Mouse (Mus musculus) heart, embryonic 11.5 days (tissue): Measurements from ENCODE around the gene 4930524B15Rik. TPM values are rescaled to one million over a fixed set of nuclear protein-coding genes. Genes with fewer than 3 reads are reported as not detected.

ENCODE experiments used
- ATAC-seq: fragments of 200-750 bp; cut with Nextera tagmentation; replicated peaks from 2 replicates; pipeline ENCODE4 v1.8.0; 2017; ENCODE audit warnings: moderate library complexity; ENCODE audit not compliant: insufficient number of reproducible peaks, low FRiP score, low TSS enrichment
- H3K27ac ChIP-seq: fragments of 300-500 bp; sonication (generic); 2 replicates; pipeline ENCODE4 v1.5.1; 2014; ENCODE audit warnings: mild to moderate bottlenecking, low read depth, low read length
- H3K27me3 ChIP-seq: fragments of 300-500 bp; sonication (generic); 2 replicates; pipeline ENCODE4 v1.6.1; 2014; ENCODE audit warnings: mild to moderate bottlenecking, low read length, mixed read lengths; ENCODE audit not compliant: control insufficient read depth, insufficient read depth
- H3K36me3 ChIP-seq: fragments of 300-500 bp; sonication (generic); 2 replicates; pipeline ENCODE4 v1.6.1; 2014; ENCODE audit warnings: mild to moderate bottlenecking, low read length, moderate library complexity, mixed read lengths; ENCODE audit not compliant: control insufficient read depth, insufficient read depth
- H3K4me1 ChIP-seq: fragments of 300-500 bp; sonication (generic); 2 replicates; pipeline ENCODE4 v1.6.1; 2014; ENCODE audit warnings: low read length; ENCODE audit not compliant: control insufficient read depth, insufficient read depth
- H3K4me2 ChIP-seq: fragments of 300-500 bp; sonication (generic); 2 replicates; pipeline ENCODE4 v1.6.1; 2014; ENCODE audit warnings: mild to moderate bottlenecking, moderate library complexity
- H3K4me3 ChIP-seq: fragments of 300-500 bp; sonication (generic); 2 replicates; pipeline ENCODE4 v1.5.1; 2014; ENCODE audit warnings: low read depth, low read length
- H3K9ac ChIP-seq: fragments of 300-500 bp; sonication (generic); 2 replicates; pipeline ENCODE4 v1.6.1; 2014; ENCODE audit warnings: mild to moderate bottlenecking, low read depth, low read length, moderate library complexity
- H3K9me3 ChIP-seq: fragments of 300-500 bp; sonication (generic); replicated peaks from 2 replicates; pipeline ENCODE4 v1.6.1; 2016; ENCODE audit warnings: low read length; ENCODE audit not compliant: control insufficient read depth
- WGBS: fragments of 180-500 bp; shearing (Covaris S2); extraction: QIAGEN DNeasy Blood & Tissue Kit; methylation state at CpG from one replicate; pipeline ENCODE4 v1.1.7; 2014; ENCODE audit not compliant: insufficient replicate concordance; 5-methylcytosine and 5-hydroxymethylcytosine counted together
- polyA plus RNA-seq: library from polyadenylated mRNA; unstranded; fragments of >200 nt; fragmentation: Nextera tagmentation; extraction: Ambion mirVana; gene quantifications from 2 replicates; pipeline ENCODE4 v1.2.1, GENCODE M21; 2014

The 4930524B15Rik gene
- polyA plus RNA-seq, 1 experiment from 2014 or later: 0.26 TPM

GRCm38 (mm10) chr11:32013561-32013960 is 48.2 kb downstream of the 4930524B15Rik start:
- WGBS: 83% methylated on average over 1 of the region's 1 CpGs
- no peak overlapping the region for H3K4me3 ChIP-seq
- no peaks in the 10 kb centered on the region for H3K9me3 ChIP-seq
- H3K4me1 ChIP-seq: peaks cover 4% of the 10 kb centered on the region; the same call in 1 of the 2 replicates
- H3K27me3 ChIP-seq: no peaks in the 10 kb centered on the region
- H3K36me3 ChIP-seq: no peaks in the 10 kb centered on the region
- H3K9ac ChIP-seq: no peak overlapping the region
- no peak overlapping the region for H3K4me2 ChIP-seq
- ATAC-seq: no peak
- no peak overlapping the region for H3K27ac ChIP-seq

GRCm38 (mm10) chr11:32018201-32018600 is 52.8 kb downstream of the 4930524B15Rik start:
- no peaks in the 10 kb centered on the region for H3K36me3 ChIP-seq
- no peak for ATAC-seq
- H3K9me3 ChIP-seq: no peaks in the 10 kb centered on the region
- no peak overlapping the region for H3K9ac ChIP-seq
- H3K4me3 ChIP-seq: no peak overlapping the region
- 47% methylated on average over 4 of the region's 4 CpGs for WGBS
- no peaks in the 10 kb centered on the region; the same call in 1 of the 2 replicates for H3K27me3 ChIP-seq
- no peak overlapping the region for H3K27ac ChIP-seq
- no peak overlapping the region for H3K4me2 ChIP-seq
- no peaks in the 10 kb centered on the region for H3K4me1 ChIP-seq

GRCm38 (mm10) chr11:32020031-32020965 is 54.9 kb downstream of the 4930524B15Rik start:
- no peak overlapping the region for H3K9ac ChIP-seq
- 40% methylated on average over 8 of the region's 8 CpGs for WGBS
- H3K36me3 ChIP-seq: no peaks in the 10 kb centered on the region
- no peak overlapping the region for H3K27ac ChIP-seq
- no peaks in the 10 kb centered on the region for H3K4me1 ChIP-seq
- H3K9me3 ChIP-seq: no peaks in the 10 kb centered on the region
- ATAC-seq: no peak
- H3K4me2 ChIP-seq: no peak overlapping the region
- H3K27me3 ChIP-seq: no peaks in the 10 kb centered on the region; the same call in 1 of the 2 replicates
- no peak overlapping the region for H3K4me3 ChIP-seq

- no peak overlapping the region for H3K4me3 ChIP-seq
- 65% methylated on average over 5 of the region's 5 CpGs for WGBS
- no peaks in the 10 kb centered on the region; the same call in 1 of the 2 replicates for H3K27me3 ChIP-seq
- no peak overlapping the region for H3K9ac ChIP-seq
- H3K9me3 ChIP-seq: no peaks in the 10 kb centered on the region
- no peaks in the 10 kb centered on the region for H3K4me1 ChIP-seq
- ATAC-seq: no peak
- H3K27ac ChIP-seq: no peak overlapping the region
- no peak overlapping the region for H3K4me2 ChIP-seq
- H3K36me3 ChIP-seq: no peaks in the 10 kb centered on the region
These were observed 61.2 kb downstream of the 4930524B15Rik start for GRCm38 (mm10) chr11:32026634-32027033.

- Histone ChIP-seq H3K4me1 (no peaks in the 10 kb centered on the region), H3K9ac (no peak overlapping the region), H3K27ac (no peak overlapping the region), H3K4me3 (no peak overlapping the region), H3K4me2 (no peak overlapping the region), H3K27me3 (no peaks in the 10 kb centered on the region; the same call in 1 of the 2 replicates), H3K9me3 (no peaks in the 10 kb centered on the region), H3K36me3 (no peaks in the 10 kb centered on the region)
- no peak for ATAC-seq
- WGBS: 69% methylated on average over 7 of the region's 7 CpGs
These were observed 62.3 kb downstream of the 4930524B15Rik start for GRCm38 (mm10) chr11:32027474-32028342.

GRCm38 (mm10) chr11:32028605-32029004 is 63.2 kb downstream of the 4930524B15Rik start:
- no peaks in the 10 kb centered on the region for H3K36me3 ChIP-seq
- no peaks in the 10 kb centered on the region for H3K9me3 ChIP-seq
- WGBS: 81% methylated on average over 3 of the region's 3 CpGs
- H3K4me1 ChIP-seq: no peaks in the 10 kb centered on the region
- H3K27me3 ChIP-seq: no peaks in the 10 kb centered on the region; the same call in 1 of the 2 replicates
- no peak overlapping the region for H3K9ac ChIP-seq
- no peak overlapping the region for H3K4me3 ChIP-seq
- no peak overlapping the region for H3K4me2 ChIP-seq
- ATAC-seq: no peak
- H3K27ac ChIP-seq: no peak overlapping the region

Other genes starting within 250 kb of the 4930524B15Rik start
- gene Cpeb4, start 93.4 kb upstream of the 4930524B15Rik start, polyA plus RNA-seq: 15.5 and 18.9 TPM in 2 replicates
- gene Nsg2, start 34.9 kb downstream of the 4930524B15Rik start, polyA plus RNA-seq: 0.82 and 0.87 TPM in 2 replicates
- not detected in 2 replicates for gene Il9r, start 234.7 kb downstream of the 4930524B15Rik start, polyA plus RNA-seq
- 59.6 and 72.2 TPM in 2 replicates for gene Snrnp25, start 239.8 kb downstream of the 4930524B15Rik start, polyA plus RNA-seq